ENCODE assay signal across 8 mouse cellular contexts in the genomic region with DNA sequence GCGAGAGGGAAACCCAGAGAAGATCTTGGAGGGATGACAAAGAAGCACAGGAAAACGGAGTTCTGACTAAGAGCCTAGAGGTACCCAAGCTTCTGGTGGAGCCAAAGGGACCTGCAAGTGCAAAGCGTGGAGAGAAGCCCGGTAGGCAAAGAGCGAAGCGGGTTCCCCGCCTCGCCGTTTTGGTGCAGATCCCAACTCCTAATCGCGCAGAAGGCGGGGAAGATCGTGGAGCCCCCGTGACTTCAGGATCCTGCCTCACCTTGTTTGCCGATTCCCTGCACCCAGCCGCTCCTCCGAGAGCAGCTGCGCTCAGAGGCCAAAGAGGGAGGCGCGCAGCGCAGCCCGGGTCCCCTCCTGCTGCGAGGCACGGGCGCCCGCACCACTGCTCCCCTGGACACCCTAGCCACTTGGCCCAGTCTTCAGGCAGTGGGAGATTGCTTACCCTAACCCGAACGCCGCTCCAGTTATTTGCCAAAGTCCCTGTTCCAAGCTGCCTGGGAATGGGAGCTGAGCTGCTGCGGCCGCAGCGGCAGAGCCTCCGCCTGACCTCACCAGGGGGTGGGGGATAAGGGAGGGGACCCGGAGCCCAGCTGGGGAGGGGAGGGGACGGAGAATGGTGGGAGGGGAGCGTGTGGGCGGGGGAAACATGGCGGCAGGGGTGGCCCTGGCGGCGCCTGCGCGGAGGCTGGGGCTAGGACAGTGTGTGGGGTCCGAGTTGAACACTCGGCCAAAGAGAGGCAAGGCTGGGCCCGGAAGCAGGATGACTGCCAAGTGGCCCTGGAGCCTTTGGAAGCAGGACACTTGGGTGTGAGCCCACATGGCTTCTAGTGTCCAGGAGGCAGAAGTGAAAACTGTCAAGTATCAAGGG. TPM values are rescaled to one million over a fixed set of nuclear protein-coding genes. Genes with fewer than 3 reads are reported as not detected.
DNase-seq lines count a peak whose midpoint lies in the region; ATAC-seq lines count a peak whose summit lies in the region.

A gene (minus strand): TSS at position 569 of the 868 bp plus-strand sequence.

- ATAC-seq in forebrain, embryonic 11.5 days (replicated peaks; ENCODE audit: low FRiP score): peak; percentile 90
- ATAC-seq in heart, embryonic 13.5 days (ENCODE audit: extremely low read depth, insufficient number of reproducible peaks, low FRiP score, low TSS enrichment): peak; percentile 71
- peak; percentile 97 for ATAC-seq in kidney, embryonic 16.5 days (ENCODE audit: low FRiP score, low TSS enrichment)

- WGBS in forebrain, embryonic 11.5 days: 14% methylated on average over 32 of the region's 45 CpGs
- 6% methylated on average over 43 of the region's 45 CpGs for WGBS in heart, embryonic 13.5 days
- whole genome bisulfite sequencing in kidney, embryonic 16.5 days: 15% methylated on average over 43 of the region's 45 CpGs

- H3K9ac ChIP-seq in forebrain, embryonic 11.5 days (ENCODE audit: low read length): peak within 1 kb of the TSS; percentile 68
- peak within 1 kb of the TSS; percentile 85 for H3K9ac ChIP-seq in heart, embryonic 13.5 days
- H3K9ac ChIP-seq in kidney, embryonic 16.5 days (replicated peaks; ENCODE audit: low read length): peak within 1 kb of the TSS; percentile 65

- no peaks in the 10 kb centered on the region for H3K4me1 ChIP-seq in forebrain, embryonic 11.5 days (replicated peaks; ENCODE audit: control insufficient read depth, insufficient read depth, low read length)
- peaks cover 4% of the 10 kb centered on the region; the same call in 1 of the 2 replicates for H3K4me1 ChIP-seq in heart, embryonic 13.5 days
- H3K4me1 ChIP-seq in kidney, embryonic 16.5 days (ENCODE audit: insufficient read depth, low read length): no peaks in the 10 kb centered on the region

- H3K4me2 ChIP-seq in forebrain, embryonic 11.5 days (ENCODE audit: low read depth, low read length, severe bottlenecking): peak within 1 kb of the TSS; percentile 47
- H3K4me2 ChIP-seq in heart, embryonic 13.5 days: peak within 1 kb of the TSS; percentile 68
- H3K4me2 ChIP-seq in kidney, embryonic 16.5 days (replicated peaks; ENCODE audit: low read depth, low read length): peak within 1 kb of the TSS; percentile 53

- DNase-seq in layer of hippocampus, adult 11-12 months (ENCODE audit: low spot score): peak; percentile 15
- no peak for DNase-seq in layer of hippocampus, adult 9-10 months (ENCODE audit: low spot score)
- DNase-seq in forebrain, embryonic 11.5 days (ENCODE audit: low spot score): peak; percentile 76
- peak; percentile 50 for DNase-seq in liver
- DNase-seq in neural tube, embryonic 10.5 days (ENCODE audit: extremely low spot score, low spot score): peak; percentile 60
- peak; percentile 2 to 6 for DNase-seq in urinary bladder, adult 18-20 months (ENCODE audit: low spot score in 2 of 2)

- no peaks in the 10 kb centered on the region for H3K27me3 ChIP-seq in forebrain, embryonic 11.5 days (ENCODE audit: control insufficient read depth, insufficient read depth, low read length)
- H3K27me3 ChIP-seq in heart, embryonic 13.5 days (replicated peaks): no peaks in the 10 kb centered on the region
- H3K27me3 ChIP-seq in kidney, embryonic 16.5 days (ENCODE audit: insufficient read depth, low read length): no peaks in the 10 kb centered on the region

- no peaks in the 10 kb centered on the region for H3K36me3 ChIP-seq in forebrain, embryonic 11.5 days (ENCODE audit: control insufficient read depth, insufficient read depth, low read length)
- no peaks in the 10 kb centered on the region for H3K36me3 ChIP-seq in heart, embryonic 13.5 days
- H3K36me3 ChIP-seq in kidney, embryonic 16.5 days (ENCODE audit: insufficient read depth, low read length): no peaks in the 10 kb centered on the region

- no peaks in the 10 kb centered on the region for H3K9me3 ChIP-seq in forebrain, embryonic 11.5 days (ENCODE audit: control insufficient read depth, low read length)
- H3K9me3 ChIP-seq in heart, embryonic 13.5 days: no peaks in the 10 kb centered on the region
- H3K9me3 ChIP-seq in kidney, embryonic 16.5 days (ENCODE audit: low read length): no peaks in the 10 kb centered on the region

- H3K27ac ChIP-seq in forebrain, embryonic 11.5 days (ENCODE audit: low read depth, low read length): no peak within 1 kb of the TSS
- H3K27ac ChIP-seq in heart, embryonic 13.5 days (replicated peaks): peak within 1 kb of the TSS; percentile 86
- H3K27ac ChIP-seq in kidney, embryonic 16.5 days (ENCODE audit: low read length): peak within 1 kb of the TSS; percentile 72

- H3K4me3 ChIP-seq in forebrain, embryonic 11.5 days (ENCODE audit: low read depth, low read length): peak within 1 kb of the TSS; percentile 36
- peak within 1 kb of the TSS; percentile 66 for H3K4me3 ChIP-seq in heart, embryonic 13.5 days
- H3K4me3 ChIP-seq in kidney, embryonic 16.5 days (ENCODE audit: low read length): peak within 1 kb of the TSS; percentile 52

RNA-seq across cellular contexts. Expression of the gene that starts here (rescaled TPM):
- 77.4 and 81.5 TPM in 2 replicates for polyA plus RNA-seq in forebrain, embryonic 11.5 days (2014; fragmentation: Nextera tagmentation; extraction: Ambion mirVana)
- polyA plus RNA-seq in heart, embryonic 13.5 days (2015; fragmentation: Nextera tagmentation; extraction: Ambion mirVana): 75.6 and 76.6 TPM in 2 replicates
- polyA plus RNA-seq in kidney, embryonic 16.5 days (2015; fragmentation: Nextera tagmentation; extraction: Ambion mirVana): 46.0 and 47.8 TPM in 2 replicates
